Mouse (Mus musculus): Measurements from ENCODE around the gene Pdzd4.

The Pdzd4 gene

DNA sequence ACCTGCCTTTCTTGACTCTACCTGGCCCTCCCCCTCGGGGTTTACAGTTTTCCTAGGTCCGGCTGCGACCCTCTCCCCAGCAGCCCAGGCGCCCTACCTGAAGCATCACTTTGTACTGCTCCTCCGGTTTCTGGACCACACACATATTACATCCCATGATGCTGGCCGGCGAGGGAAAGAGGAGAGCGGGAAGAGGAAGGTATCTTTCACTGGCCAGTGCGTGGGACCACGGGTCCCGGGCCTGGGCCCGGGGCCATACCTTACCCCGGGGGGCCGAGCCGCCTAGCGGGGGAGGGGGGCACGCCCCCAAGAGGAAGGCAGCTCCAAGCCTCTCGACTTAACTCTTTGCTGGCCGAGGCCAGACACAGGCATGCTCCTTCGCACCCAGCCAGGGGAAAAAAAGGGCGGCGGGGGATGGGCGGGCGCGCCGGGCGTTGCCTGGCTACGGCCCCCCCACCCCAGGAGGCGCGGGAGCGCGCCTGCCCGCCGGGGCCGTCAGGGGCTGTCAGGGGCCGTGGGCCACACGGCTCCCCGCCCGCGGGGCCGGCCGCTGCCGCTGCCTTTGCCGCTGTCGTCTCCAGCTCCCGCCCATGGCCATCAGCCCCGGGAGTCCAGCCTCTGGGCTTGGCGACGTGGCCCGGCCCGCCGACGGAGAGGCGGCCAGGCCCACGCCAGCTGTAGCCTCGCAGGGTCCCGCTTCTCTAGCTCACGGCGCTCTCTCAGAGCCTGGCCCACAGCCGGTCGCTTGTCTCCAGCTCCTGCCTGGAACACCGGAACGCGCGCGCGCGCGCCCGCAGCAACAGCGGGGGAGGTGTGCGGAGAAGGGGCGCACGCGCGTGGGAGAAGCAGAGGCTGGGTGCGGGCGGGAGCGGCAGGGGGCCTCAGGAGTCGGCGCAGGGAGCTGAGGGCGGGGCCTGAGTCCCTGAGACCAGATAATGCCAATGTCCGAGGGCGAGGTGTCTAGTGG, at the start of gene Pdzd4:
Gene Pdzd4, minus strand, starts transcription at position 785 of the 967 bp plus-strand sequence.
- DNase-seq (ENCODE audit: low spot score in 2 of 2): peak; percentile 80 to 85

DNA sequence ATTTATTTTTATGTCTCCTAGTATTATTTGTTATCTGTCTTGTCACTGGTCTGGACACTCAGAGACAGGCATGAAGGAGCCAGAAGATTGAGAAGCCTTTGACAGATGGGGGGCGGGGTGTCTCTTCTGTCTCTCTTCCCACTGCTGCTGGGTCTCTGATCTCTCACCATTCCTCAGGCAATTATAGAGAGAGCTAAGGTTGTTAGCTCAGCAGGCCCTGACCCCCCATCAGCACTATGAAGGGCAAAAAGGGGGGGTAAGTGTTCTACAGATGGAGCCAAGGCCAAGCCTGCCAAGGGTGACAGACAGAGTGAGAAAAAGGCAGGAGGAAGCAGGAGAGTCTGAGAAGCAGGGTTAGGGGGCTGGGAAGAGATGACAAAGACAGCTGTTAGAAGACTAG, 47.2 kb upstream of the Pdzd4 start:
- DNase-seq (ENCODE audit: low spot score in 2 of 2): no peak

DNA sequence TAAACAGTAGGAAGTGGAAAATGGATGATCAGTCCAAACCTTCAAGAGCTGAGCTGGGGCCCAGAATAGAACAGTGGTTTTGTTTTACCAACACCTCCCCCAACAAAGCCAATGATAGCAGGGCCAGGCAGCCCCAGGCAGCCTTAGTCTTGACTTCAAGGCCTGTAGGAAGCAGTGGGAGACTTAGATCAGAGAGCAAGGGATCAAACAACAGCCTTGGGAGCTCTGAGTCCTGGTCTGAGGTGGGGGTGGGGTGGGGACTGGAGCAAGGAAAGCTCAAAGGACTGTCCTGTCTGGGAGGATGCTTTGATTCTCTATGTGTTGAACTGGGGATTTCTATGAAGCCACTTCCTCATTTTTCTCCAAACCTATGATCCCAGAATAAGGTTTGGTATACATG, 46.7 kb upstream of the Pdzd4 start:
- no peak for DNase-seq (ENCODE audit: low spot score in 2 of 2)

DNA sequence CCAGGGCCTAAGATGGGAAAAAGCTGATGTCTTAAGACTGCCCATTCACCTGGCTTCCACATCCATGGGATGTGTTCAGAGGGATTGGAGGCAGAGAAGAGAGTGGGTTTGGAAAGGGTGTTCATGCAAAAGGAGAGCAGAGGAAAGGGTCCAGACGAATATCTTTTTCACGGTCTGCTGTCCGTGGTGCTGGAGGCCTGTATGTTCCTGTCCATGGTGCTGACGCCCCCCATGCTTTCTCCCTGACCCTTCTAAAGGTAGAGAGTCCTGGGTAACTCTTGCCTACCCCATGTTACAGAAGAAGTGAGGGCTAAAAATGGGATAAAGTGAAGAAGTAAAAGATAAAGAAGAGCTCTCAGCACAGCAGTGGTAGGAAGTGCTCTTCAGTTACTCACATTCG, 44.6 kb upstream of the Pdzd4 start:
- DNase-seq (ENCODE audit: low spot score in 2 of 2): no peak

DNA sequence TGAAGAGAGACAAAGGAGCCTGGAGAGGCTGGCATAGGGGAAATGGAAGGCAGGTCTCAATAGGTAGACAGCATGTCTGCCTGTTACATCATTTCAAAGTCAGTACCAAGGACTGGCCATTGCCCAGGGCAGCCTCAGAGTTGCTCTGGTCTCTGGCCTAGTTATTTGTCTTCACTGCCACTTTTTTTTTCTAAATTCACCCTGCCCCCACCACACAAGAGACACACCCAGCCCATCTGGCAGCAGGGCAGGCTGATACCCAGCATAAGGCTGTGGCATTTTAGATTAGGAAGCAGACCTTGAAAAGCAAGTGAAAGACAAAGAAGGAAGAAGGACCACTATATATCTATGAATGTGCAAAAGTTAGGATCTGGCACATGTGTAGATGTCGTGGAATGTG, 43.1 kb upstream of the Pdzd4 start:
- no peak for DNase-seq (ENCODE audit: low spot score in 2 of 2)

DNA sequence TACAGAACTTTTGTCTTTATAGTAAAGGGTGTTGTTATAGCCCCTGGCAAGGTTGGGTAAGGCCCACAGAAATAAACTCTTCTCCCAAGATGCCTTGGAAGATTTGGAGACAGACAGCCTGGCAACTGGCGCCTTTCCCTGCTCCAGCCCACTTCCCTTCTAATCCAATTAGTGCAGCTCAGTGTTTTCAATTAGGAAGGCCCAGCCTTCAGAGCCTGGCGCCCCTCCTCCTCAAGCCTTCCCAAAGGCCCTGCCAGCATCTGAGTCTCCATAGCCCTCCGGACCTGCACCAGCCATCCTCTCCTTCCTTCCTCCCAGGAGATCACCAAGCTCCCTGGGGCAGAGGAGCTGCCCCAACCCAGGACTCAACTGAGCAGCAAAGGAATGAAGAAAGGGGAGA, 42.5 kb upstream of the Pdzd4 start:
- peak in 1 of 2 experiments; percentile 41 for DNase-seq (ENCODE audit: low spot score in 2 of 2)

DNA sequence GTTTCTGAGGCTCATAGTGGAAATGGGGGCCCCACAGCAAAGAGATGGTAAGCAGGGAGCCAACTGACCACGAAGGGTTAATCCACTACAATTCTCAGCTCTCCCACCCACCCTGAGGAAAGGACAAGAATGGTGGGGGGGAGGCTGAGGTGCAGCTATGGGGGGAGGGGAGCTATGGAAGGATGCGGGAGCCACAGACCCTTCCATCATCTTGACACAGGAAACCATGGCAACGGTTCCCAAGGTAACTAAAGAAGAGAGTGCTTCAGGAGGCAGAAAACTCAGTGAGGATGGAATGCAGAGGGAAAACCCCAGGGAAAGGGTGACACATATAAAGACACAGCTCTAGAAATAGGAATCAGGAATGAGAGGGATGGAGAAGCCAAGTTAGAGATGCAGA, 39.9 kb upstream of the Pdzd4 start:
- DNase-seq (ENCODE audit: low spot score in 2 of 2): peak in 1 of 2 experiments; percentile 41

DNA sequence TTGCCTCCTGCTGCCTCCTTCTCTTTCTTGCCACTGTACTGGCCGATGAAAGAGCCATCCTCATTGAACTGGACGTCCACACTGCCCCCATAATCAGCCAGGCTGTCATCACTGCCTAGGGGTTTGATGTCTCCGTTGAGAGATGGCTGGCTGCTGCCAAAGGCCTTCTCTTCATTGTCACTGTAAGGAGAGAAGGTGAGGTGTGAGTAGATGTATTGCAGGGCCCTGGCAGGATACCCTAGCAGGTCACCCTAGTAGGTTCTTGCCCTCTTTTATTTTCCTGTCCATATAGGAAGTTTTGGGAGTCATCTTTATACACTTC, 30.3 kb upstream of the Pdzd4 start:
- DNase-seq (ENCODE audit: low spot score in 2 of 2): no peak

DNA sequence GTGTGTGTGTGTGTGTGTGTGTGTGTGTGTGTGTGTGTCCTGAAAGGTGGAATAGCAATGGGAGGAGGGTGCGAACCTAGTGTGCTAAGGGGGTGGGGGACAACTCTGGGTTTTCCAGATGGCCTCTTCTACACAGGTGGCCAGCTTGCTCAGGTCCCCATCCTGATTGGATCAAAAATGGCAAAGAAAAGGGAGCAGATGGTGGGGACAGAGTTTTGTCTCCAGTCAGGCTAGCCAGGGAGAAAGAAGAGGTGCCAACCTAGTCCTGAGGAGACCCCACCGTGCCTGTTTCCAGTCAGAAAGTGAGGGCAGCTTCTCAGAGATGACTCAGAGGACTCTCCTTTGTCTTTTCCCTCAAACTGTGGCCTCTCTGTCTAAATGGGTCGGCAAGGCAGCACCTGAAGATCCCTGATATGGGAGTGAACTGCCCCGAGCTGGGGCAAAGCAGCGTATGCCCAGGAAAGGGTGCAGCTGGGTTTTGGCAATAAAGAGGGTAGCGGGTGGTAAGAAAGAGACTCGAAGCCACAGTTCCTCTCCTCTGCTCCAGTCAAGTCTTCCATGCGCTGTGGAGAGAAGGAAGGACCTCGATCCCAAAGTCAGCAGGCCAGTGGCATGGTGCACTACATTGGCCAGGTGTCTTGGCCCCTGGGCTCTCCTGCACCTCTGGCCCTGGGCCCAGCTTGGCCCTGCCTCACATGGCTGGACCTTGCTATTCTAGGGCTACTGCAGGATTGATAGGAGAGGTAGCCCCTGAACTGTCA, 29.7 kb upstream of the Pdzd4 start:
- no peak for DNase-seq (ENCODE audit: low spot score in 2 of 2)

DNA sequence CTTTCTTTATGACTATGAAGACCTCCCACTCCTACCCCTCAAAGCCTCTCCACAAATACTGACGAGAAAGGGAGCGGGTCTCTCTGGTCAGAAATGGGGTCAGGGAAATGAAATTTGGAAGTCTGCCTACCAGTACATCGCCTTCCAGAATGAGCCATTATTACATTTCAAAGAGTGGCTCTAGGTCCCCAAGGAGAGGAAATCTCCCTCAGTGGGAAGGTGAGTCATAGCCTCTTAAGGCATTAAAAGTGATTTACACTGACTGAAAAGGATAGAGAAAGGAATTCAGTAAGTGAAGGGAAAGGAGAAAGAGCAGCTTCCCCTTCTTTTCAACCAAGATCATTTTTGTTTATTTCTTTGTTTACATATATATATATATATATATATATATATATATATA, 11.9 kb upstream of the Pdzd4 start:
- DNase-seq (ENCODE audit: low spot score in 2 of 2): no peak

DNA sequence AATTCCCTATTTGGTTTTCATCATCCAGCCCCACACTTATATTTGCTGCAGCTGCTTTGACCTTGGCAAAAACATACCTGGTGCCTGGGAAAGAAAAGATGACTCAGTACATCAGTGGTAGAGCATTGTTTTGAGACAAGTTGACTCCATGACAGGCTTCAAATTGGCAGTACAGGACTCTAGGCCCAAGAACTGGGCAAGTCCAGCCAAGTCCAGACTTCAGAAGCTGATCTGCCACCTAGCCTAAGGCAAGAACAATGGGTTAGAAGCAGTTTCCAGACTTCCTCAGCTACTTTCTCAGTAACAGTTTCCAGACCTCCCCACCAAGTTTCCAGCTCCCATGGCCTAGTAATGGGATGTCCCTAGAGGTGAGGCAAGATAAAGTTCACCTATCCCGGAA, 11.0 kb upstream of the Pdzd4 start:
- no peak for DNase-seq (ENCODE audit: low spot score in 2 of 2)

DNA sequence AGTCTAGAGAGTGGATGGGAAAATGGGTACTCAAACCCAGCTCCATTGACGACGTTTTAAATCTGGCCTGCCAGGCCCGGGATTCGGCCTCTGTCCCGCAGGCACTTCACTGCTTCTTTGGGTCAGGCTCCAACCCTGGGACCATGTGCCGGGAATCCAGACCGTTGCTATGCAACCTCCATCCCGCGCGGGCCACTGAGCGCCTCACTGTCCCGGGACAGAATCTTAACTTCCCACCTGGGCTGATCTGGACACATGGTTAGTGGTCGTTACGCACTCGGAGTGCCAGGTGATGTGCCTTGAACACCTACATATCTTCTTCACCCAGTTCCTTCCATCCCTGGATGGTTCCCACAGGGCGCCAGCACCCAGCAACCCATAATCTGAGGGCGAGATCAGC, 1.0 kb downstream of the Pdzd4 start:
- peak; percentile 27 to 29 for DNase-seq (ENCODE audit: low spot score in 2 of 2)

DNA sequence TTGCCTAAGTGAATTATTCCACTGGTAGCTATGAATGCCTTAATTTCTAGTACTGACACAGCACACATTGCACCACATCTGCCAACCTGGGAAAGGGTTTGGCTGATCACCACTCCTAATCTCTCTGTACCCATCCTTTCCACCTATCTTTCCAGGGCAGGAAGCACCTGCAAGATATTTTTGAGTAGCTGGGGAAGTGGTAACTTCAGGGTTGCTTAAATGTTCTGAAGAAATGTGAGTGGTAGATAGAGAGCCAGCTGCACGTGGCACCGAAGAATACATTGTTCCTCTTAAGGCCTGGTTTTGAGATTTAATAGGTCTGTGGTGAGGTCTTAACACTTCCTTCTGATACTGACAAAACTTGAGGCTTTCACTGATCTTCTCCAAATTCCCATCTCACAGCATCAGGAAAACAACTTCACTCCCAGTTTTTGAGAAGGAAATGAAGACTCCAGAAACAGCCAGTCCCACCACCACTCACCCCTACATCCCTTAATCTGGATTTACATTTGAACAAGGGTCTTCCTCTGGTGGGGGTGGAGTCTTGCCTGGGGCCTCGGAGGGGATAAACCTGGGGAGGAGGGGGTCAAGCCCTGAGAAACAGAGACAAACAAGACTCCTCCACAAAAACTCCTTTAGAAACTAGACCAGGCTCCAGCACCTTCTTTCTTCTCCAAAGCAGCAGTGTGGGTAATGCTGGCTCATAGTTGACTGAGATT, 8.0 kb downstream of the Pdzd4 start:
- DNase-seq (ENCODE audit: low spot score in 2 of 2): no peak

DNA sequence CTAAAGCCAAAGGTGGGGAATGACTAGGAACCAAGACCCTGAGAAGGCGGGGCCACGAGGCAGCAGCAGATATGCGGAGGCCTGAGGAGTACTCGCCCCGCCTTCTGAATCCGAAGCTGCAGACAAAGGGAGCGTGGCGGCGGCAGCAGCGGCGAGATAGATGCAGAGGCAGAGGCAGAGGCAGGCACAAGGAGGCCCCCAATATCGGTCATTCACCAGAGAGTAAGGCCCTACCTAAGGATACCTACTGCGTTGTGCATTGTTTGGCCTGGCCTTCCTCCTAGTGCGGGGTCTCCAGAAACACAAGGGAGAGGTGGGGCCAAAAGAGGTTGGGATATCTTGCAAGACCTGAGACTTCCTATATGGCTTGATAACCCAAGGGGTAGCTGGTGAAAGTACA, 9.7 kb downstream of the Pdzd4 start:
- DNase-seq (ENCODE audit: low spot score in 2 of 2): peak in 1 of 2 experiments; percentile 30

DNA sequence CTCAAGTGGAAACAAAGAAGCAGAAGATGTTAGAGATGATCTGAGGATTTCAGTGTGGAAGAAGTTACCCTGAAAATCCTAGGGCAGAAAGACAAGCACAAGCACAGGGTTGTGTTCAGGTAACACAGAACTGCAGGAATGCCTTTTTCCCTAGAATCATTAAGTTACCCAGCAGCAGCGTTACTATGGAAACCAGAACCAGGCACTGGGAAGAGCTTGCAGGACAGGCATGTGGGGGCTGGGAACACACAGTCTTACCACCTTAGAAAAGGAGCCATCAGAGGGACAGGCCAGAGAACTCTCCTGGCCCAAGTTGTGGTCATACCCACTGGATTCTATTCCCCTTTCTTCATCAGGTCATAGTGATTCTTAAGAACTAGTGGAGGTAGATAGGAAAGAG, 19.0 kb downstream of the Pdzd4 start:
- no peak for DNase-seq (ENCODE audit: low spot score in 2 of 2)

DNA sequence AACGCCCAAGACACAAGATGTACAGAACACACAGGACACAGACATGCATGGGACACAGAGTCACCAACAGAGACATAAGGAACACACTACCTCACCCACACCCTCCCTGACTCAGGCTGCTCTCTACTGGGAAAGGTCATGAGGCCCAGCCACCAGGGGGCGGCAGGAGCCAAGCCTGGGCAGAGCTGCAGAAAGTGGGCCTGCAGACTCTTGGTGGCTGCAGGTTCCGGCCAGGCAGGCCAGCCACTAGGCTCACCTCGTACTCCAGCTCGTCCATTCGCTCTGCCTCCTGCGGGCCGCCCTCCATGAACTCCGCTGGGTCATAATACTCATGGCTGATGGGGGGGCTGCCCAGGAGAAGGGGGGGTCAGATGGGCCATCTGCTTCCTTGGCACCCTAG, 26.3 kb downstream of the Pdzd4 start:
- peak; percentile 48 to 67 for DNase-seq (ENCODE audit: low spot score in 2 of 2)

DNA sequence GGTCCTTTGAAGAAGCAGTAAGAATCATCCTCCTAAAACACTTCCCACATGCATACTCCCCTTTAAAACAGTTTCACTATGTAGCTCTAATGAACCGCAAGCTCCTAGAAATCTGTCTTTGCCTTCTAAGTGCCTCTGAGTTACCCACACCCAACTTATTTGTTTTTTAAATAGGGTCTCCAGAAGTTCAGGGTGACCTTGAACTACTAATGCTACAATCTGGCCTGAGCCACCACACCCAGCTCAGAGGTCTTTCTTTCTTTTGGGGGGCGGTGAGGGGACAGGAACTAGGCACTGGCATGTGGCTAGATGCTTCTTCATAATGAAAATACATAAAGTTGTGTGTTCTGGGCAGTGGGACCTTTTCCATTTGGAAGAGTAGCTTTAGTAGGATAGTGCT, 27.3 kb downstream of the Pdzd4 start:
- DNase-seq (ENCODE audit: low spot score in 2 of 2): no peak

DNA sequence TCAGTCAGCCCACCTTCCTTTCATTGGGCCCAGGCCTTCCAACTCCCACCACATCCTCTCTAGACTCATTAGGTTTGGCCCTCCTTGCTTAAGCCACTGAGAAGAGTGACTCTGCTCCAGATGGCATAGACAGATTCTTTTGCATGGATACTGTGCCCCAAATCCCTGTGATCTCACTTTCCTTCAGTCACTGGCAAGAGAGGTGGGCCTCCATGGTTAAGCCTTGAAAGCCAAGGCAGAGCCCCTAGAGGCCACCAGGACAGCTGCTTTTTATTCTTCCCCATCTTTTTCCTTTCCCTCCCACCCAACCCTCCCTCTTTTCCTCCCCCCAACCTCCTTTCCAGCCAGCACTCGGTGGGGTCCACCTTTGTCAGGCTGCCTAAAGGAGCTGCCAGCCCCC, 31.3 kb downstream of the Pdzd4 start:
- DNase-seq (ENCODE audit: low spot score in 2 of 2): no peak

DNA sequence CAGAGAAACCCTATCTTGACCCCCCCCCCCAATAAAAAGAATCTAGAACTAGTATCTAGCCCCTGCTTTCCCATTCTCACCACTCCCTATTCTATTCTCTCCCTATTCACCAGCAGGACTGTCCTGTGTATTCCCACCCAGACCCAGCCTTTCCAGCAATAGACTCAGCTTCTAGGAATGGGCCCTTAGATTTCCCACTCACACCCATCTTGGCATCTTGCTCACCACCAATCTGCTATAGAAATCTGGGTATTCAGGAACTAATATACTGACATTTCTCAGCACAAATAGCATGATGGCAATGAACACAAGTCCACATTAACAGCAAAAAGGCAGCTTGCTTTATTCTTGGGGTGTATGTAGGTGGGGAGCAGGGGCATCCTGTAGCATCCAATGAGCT, 31.7 kb downstream of the Pdzd4 start:
- no peak for DNase-seq (ENCODE audit: low spot score in 2 of 2)

DNA sequence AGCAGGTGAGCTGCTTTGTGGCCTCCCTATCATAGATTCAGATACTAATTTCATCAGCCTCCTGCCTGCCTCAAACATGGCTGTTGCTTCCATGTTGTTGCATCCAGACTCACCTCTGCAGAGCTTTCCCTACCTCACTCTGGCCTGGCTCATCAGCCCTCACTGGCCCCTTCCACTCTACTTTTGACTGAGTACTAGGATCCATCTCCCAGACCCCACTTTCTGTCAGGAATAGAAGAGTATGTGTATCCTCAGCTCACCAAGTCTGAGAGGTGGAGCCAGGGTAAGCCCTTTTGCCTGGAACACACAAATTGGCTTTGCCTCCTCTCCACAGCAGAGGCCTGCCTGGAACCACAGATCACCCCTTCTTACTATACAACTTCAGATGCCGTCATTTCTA, 36.3 kb downstream of the Pdzd4 start:
- no peak for DNase-seq (ENCODE audit: low spot score in 2 of 2)

DNA sequence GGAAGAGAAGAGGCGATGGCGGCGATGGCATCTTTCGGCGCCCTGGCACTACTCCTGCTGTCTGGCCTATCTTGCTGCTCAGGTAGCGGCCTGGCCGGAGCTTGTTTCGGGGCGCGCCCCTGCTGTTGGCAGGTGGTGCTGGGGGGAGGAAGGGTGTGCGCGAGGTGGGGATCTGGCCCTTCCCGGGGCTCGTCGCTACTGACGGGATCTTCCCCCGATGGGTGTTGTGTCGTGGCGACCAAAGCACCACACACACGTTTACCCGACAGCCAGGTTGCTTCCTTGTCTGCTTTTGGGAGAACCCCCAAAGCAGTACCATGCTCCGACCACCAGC, 37.6 kb downstream of the Pdzd4 start:
- no peak for DNase-seq (ENCODE audit: low spot score in 2 of 2)

DNA sequence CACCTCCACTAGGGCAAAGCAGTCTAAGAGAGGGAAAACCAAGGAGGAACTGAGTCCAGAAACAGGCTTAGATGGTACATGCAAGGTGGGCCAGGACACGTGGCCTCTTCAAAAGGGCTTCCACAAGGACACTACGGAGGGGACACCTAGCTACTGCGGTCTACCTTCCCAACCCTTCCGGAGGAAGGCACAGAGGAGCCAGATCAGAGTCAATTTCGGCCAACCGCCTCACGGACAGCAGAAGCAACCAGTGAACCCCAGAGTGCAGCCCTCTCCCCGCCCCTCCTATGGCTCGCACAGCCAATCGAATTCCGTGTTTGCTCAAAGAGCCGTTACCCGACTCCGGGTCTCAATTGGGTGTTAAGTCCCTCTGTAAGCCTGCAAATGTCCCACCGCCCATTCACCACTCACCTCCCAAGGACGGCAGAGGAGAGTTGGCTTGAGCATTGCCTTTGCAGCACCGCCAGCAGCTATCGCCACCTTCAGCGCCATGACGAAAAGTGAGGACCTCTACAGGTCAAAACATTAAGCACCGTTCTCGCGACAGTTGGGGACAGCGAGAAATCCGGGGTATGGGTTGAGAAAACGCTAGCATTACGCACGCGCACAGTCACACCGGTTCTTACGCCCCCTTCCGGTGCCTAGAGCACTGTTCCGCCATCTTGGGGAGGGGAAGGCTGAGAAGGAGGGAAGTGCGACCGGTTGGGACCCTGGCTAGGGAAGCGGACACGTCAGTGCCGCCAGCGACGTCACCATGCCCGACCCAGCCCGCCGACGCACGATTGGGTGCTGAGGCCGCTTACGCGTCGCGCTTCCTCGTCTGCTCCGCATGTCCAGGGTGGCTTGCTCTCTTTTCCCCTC, 38.2 kb downstream of the Pdzd4 start, which contains the start of the genes Idh3g and Ssr4:
Gene Idh3g, minus strand, starts transcription at position 534 of the 861 bp plus-strand sequence.
Gene Ssr4, plus strand, starts transcription at position 665 of the 861 bp plus-strand sequence.
- peak; percentile 95 to 96 for DNase-seq (ENCODE audit: low spot score in 2 of 2)
